Mouse (Mus musculus) erythroblast, embryonic 14.5 days (primary cell): ENCODE data around the gene Rpl6.
"Not testable (repeated sequence)": the region's sequence is repeated elsewhere in the genome, so short reads cannot be mapped to it uniquely, and the experiment has no call there.

Source experiments
- GATA1 ChIP-seq: IDR thresholded peaks from 2 replicates; pipeline ENCODE4 v1.6.1; 2012; ENCODE audit warnings: low read length, inconsistent platforms, mixed read lengths
- TAL1 ChIP-seq: IDR thresholded peaks from 3 replicates; pipeline ENCODE4 v1.6.1; 2012; ENCODE audit warnings: low read length, inconsistent platforms, mixed read lengths

- not testable (repeated sequence) for TF ChIP-seq GATA1, TAL1
Observed at GRCm38 (mm10) chr5:121227330-121227729, 23.0 kb downstream of the Rpl6 start.
